Mouse (Mus musculus): Measurements from ENCODE around the gene Ppp2r5a.

DNA sequence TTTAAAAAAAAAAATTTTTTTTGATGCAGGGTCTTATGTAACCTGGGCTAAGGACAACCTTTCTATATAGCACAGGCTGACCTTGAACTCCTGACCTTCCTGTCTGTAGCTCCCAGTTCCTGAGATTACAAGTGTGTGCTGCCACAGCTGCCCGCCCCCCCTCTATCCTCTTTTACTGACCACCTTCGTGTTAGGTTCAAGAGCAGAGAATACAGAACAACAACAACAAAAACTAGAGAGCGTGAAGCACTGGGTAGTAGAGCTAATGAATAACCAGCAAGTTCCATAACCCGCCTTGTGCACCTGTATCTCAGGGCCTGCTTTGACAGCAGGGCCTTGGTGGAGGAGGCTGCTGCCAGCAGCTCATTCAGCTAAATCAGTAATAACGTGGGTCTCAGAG lies 43.2 kb upstream of the Ppp2r5a start:
- TF ChIP-seq EP300 (IDR thresholded peaks at IDR 0.05; ENCODE audit: low read depth), result no peak
- TF ChIP-seq CTCF (IDR thresholded peaks at IDR 0.05; ENCODE audit: low read depth), result no peak
